Mouse (Mus musculus) CH12.LX (cell line): ENCODE measurements around the gene Dok4. TPM values are rescaled to one million over a fixed set of nuclear protein-coding genes. Genes with fewer than 3 reads are reported as not detected.

ENCODE experiments used
- DNase-seq: peaks from one replicate; pipeline ENCODE4 v3.0.0-alpha.2; 2013; ENCODE audit errors: extremely low read depth
- H3K27ac ChIP-seq: 2 replicates; pipeline ENCODE4 v1.5.1; 2012; ENCODE audit warnings: low read depth, mild to moderate bottlenecking, control low read depth, moderate library complexity; ENCODE audit not compliant: insufficient read depth
- H3K27me3 ChIP-seq: replicated peaks from 2 replicates; pipeline ENCODE3; 2012; ENCODE audit warnings: inconsistent platforms
- H3K36me3 ChIP-seq, 2 experiments: replicated peaks in 1 of 2; 2 replicates each; pipeline versions ENCODE3 to v1.6.1; 2012; ENCODE audit warnings: inconsistent platforms in 1 of 2, low read length in 1 of 2, mild to moderate bottlenecking in 1 of 2, mixed read lengths in 1 of 2, moderate library complexity in 1 of 2; ENCODE audit not compliant: control insufficient read depth in 1 of 2, insufficient read depth in 1 of 2
- H3K4me1 ChIP-seq, 2 experiments: 2 replicates each; pipeline ENCODE4 v1.6.1; 2012; ENCODE audit warnings: inconsistent platforms in 1 of 2, moderate library complexity in 1 of 2; ENCODE audit not compliant: insufficient read depth in 2 of 2, control insufficient read depth in 1 of 2
- H3K4me2 ChIP-seq: 2 replicates; pipeline ENCODE4 v1.6.1; 2012; ENCODE audit warnings: low read depth, mild to moderate bottlenecking, control low read depth; ENCODE audit not compliant: poor library complexity, insufficient read depth, severe bottlenecking
- H3K4me3 ChIP-seq, 3 experiments: fragments of 150-350 bp in 1 of 3; sonication (generic) in 1 of 3; replicated peaks in 1 of 3; 2 replicates each; pipeline versions ENCODE3 to v1.5.1; 2011 to 2012; ENCODE audit warnings: low read depth in 2 of 3, low read length in 2 of 3, mild to moderate bottlenecking in 2 of 3, moderate library complexity in 2 of 3, control low read depth in 1 of 3, improper control_type of control experiment in 1 of 3, inconsistent platforms in 1 of 3, mixed read lengths in 1 of 3; ENCODE audit not compliant: poor library complexity in 1 of 3
- H3K79me2 ChIP-seq: replicated peaks from 2 replicates; pipeline ENCODE4 v1.6.1; 2012; ENCODE audit warnings: mild to moderate bottlenecking, moderate library complexity; ENCODE audit not compliant: control insufficient read depth, poor library complexity, insufficient read depth, severe bottlenecking; ENCODE audit errors: extremely low read depth
- H3K9ac ChIP-seq: 2 replicates; pipeline ENCODE4 v1.6.1; 2012; ENCODE audit warnings: low read depth, mild to moderate bottlenecking, control low read depth, moderate library complexity; ENCODE audit not compliant: insufficient read depth
- H3K9me3 ChIP-seq: replicated peaks from 2 replicates; pipeline ENCODE3; 2012; ENCODE audit warnings: low read length, inconsistent platforms, mixed read lengths
- BHLHE40 ChIP-seq: IDR thresholded peaks from 2 replicates; pipeline ENCODE4 v1.6.1; 2011; ENCODE audit warnings: mild to moderate bottlenecking, low read depth, low read length, improper control_type of control experiment
- CHD1 ChIP-seq: IDR thresholded peaks from 2 replicates; pipeline ENCODE4 v1.6.1; 2012; ENCODE audit warnings: low read depth, low read length, improper control_type of control experiment, inconsistent platforms
- CHD2 ChIP-seq: IDR thresholded peaks from 2 replicates; pipeline ENCODE4 v1.6.1; 2011; ENCODE audit warnings: low read length, improper control_type of control experiment
- CTCF ChIP-seq, 2 experiments: IDR thresholded peaks in 1 of 2; conservative IDR thresholded peaks in 1 of 2; 2 replicates each; pipeline ENCODE4 v1.5.1; 2011 to 2012; ENCODE audit warnings: low read depth in 2 of 2, low read length in 2 of 2, improper control_type of control experiment in 1 of 2, inconsistent platforms in 1 of 2, mild to moderate bottlenecking in 1 of 2, moderate library complexity in 1 of 2
- E2F4 ChIP-seq: IDR thresholded peaks from 2 replicates; pipeline ENCODE4 v1.6.1; 2011; ENCODE audit warnings: low read depth, low read length, improper control_type of control experiment; ENCODE audit not compliant: insufficient replicate concordance
- ELF1 ChIP-seq: IDR thresholded peaks from 2 replicates; pipeline ENCODE4 v1.6.1; 2014; ENCODE audit warnings: low read depth, mild to moderate bottlenecking, inconsistent platforms, low read length, improper control_type of control experiment
- EP300 ChIP-seq: IDR thresholded peaks from 2 replicates; pipeline ENCODE4 v1.6.1; 2011; ENCODE audit warnings: low read length, improper control_type of control experiment
- ETS1 ChIP-seq: conservative IDR thresholded peaks from 2 replicates; pipeline ENCODE4 v1.6.1; 2012; ENCODE audit warnings: low read depth, mild to moderate bottlenecking, inconsistent platforms, low read length, improper control_type of control experiment, moderate library complexity
- GABPA ChIP-seq: IDR thresholded peaks from 2 replicates; pipeline ENCODE4 v1.6.1; 2012; ENCODE audit warnings: low read depth, low read length, improper control_type of control experiment, inconsistent platforms; ENCODE audit not compliant: insufficient replicate concordance
- HCFC1 ChIP-seq: IDR thresholded peaks from 2 replicates; pipeline ENCODE4 v1.6.1; 2012; ENCODE audit warnings: low read depth, mild to moderate bottlenecking, inconsistent platforms, low read length, improper control_type of control experiment
- IRF4 ChIP-seq: IDR thresholded peaks from 2 replicates; pipeline ENCODE4 v1.6.1; 2014; ENCODE audit warnings: low read depth, mild to moderate bottlenecking, inconsistent platforms, low read length, improper control_type of control experiment
- JUN ChIP-seq: IDR thresholded peaks from 2 replicates; pipeline ENCODE4 v1.6.1; 2011; ENCODE audit warnings: low read depth, mild to moderate bottlenecking, low read length, improper control_type of control experiment, moderate library complexity; ENCODE audit not compliant: insufficient read depth
- JUND ChIP-seq: conservative IDR thresholded peaks from 2 replicates; pipeline ENCODE4 v1.6.1; 2011; ENCODE audit warnings: low read depth, low read length, improper control_type of control experiment
- KAT2A ChIP-seq: IDR thresholded peaks from 2 replicates; pipeline ENCODE4 v1.6.1; 2012; ENCODE audit warnings: low read length, improper control_type of control experiment, inconsistent platforms; ENCODE audit not compliant: insufficient replicate concordance
- MAFK ChIP-seq: IDR thresholded peaks from 2 replicates; pipeline ENCODE4 v1.6.1; 2011; ENCODE audit warnings: low read length, improper control_type of control experiment; ENCODE audit not compliant: insufficient replicate concordance
- MAX ChIP-seq: IDR thresholded peaks from 2 replicates; pipeline ENCODE4 v1.6.1; 2011; ENCODE audit warnings: low read length, improper control_type of control experiment
- MAZ ChIP-seq: IDR thresholded peaks from 2 replicates; pipeline ENCODE4 v1.6.1; 2012; ENCODE audit warnings: low read depth, mild to moderate bottlenecking, inconsistent platforms, low read length, improper control_type of control experiment, moderate library complexity
- MEF2A ChIP-seq: IDR thresholded peaks from 2 replicates; pipeline ENCODE4 v1.6.1; 2014; ENCODE audit warnings: low read depth, mild to moderate bottlenecking, inconsistent platforms, low read length, improper control_type of control experiment, borderline replicate concordance
- MXI1 ChIP-seq: IDR thresholded peaks from 2 replicates; pipeline ENCODE4 v1.6.1; 2011; ENCODE audit warnings: mild to moderate bottlenecking, low read depth, low read length, improper control_type of control experiment
- MYC ChIP-seq: IDR thresholded peaks from 2 replicates; pipeline ENCODE4 v1.6.1; 2011; ENCODE audit warnings: low read depth, mild to moderate bottlenecking, improper control_type of control experiment, low read length
- NELFE ChIP-seq: IDR thresholded peaks from 2 replicates; pipeline ENCODE4 v1.6.1; 2011; ENCODE audit warnings: low read depth, low read length, improper control_type of control experiment
- NRF1 ChIP-seq: IDR thresholded peaks from 2 replicates; pipeline ENCODE4 v1.6.1; 2014; ENCODE audit warnings: low read depth, mild to moderate bottlenecking, inconsistent platforms, low read length, improper control_type of control experiment, moderate library complexity
- PAX5 ChIP-seq: IDR thresholded peaks from 2 replicates; pipeline ENCODE4 v1.6.1; 2012; ENCODE audit warnings: low read length, inconsistent platforms, mixed read lengths
- POLR2A ChIP-seq: IDR thresholded peaks from 2 replicates; pipeline ENCODE4 v1.6.1; 2011; ENCODE audit warnings: low read depth, mild to moderate bottlenecking, improper control_type of control experiment, low read length
- POLR2AphosphoS2 ChIP-seq: IDR thresholded peaks from 2 replicates; pipeline ENCODE4 v1.6.1; 2011; ENCODE audit warnings: low read depth, low read length, improper control_type of control experiment
- RAD21 ChIP-seq: IDR thresholded peaks from 2 replicates; pipeline ENCODE4 v1.6.1; 2011; ENCODE audit warnings: low read depth, mild to moderate bottlenecking, low read length, improper control_type of control experiment, moderate library complexity
- RCOR1 ChIP-seq: conservative IDR thresholded peaks from 2 replicates; pipeline ENCODE4 v1.6.1; 2012; ENCODE audit warnings: low read depth, mild to moderate bottlenecking, inconsistent platforms, low read length, improper control_type of control experiment
- SIN3A ChIP-seq: IDR thresholded peaks from 2 replicates; pipeline ENCODE4 v1.6.1; 2012; ENCODE audit warnings: low read length, improper control_type of control experiment, inconsistent platforms
- SMC3 ChIP-seq: IDR thresholded peaks from 2 replicates; pipeline ENCODE4 v1.6.1; 2011; ENCODE audit warnings: low read depth, low read length, improper control_type of control experiment
- TBP ChIP-seq: conservative IDR thresholded peaks from 2 replicates; pipeline ENCODE4 v1.6.1; 2011; ENCODE audit warnings: low read depth, low read length, improper control_type of control experiment
- TCF12 ChIP-seq: IDR thresholded peaks from 2 replicates; pipeline ENCODE4 v1.6.1; 2014; ENCODE audit warnings: low read depth, mild to moderate bottlenecking, inconsistent platforms, low read length, improper control_type of control experiment
- UBTF ChIP-seq: IDR thresholded peaks from 2 replicates; pipeline ENCODE4 v1.6.1; 2012; ENCODE audit warnings: low read depth, mild to moderate bottlenecking, inconsistent platforms, low read length, improper control_type of control experiment, moderate library complexity
- USF2 ChIP-seq: conservative IDR thresholded peaks from 2 replicates; pipeline ENCODE4 v1.6.1; 2011; ENCODE audit warnings: low read depth, low read length, improper control_type of control experiment
- ZC3H11A ChIP-seq: IDR thresholded peaks from 2 replicates; pipeline ENCODE4 v1.6.1; 2012; ENCODE audit warnings: low read depth, mild to moderate bottlenecking, inconsistent platforms, low read length, improper control_type of control experiment
- ZKSCAN1 ChIP-seq: IDR thresholded peaks from 2 replicates; pipeline ENCODE4 v1.6.1; 2012; ENCODE audit warnings: low read depth, inconsistent platforms, low read length, improper control_type of control experiment, borderline replicate concordance
- ZMIZ1 ChIP-seq: IDR thresholded peaks from 2 replicates; pipeline ENCODE4 v1.6.1; 2012; ENCODE audit warnings: low read depth, mild to moderate bottlenecking, inconsistent platforms, low read length, improper control_type of control experiment
- ZNF384 ChIP-seq: IDR thresholded peaks from 2 replicates; pipeline ENCODE4 v1.6.1; 2012; ENCODE audit warnings: low read depth, low read length, improper control_type of control experiment, inconsistent platforms
- dilution Hi-C: fragments of 300-500 bp; cut with MboI; formaldehyde crosslinking; loops from 2 replicates; pipeline ENCODE4 v1.14.3; 2020; ENCODE audit warnings: low sequenced_read_pairs; ENCODE audit not compliant: extremely low pct_unique_long_range_greater_than_20kb, extremely low pct_ligation_motif_present
- in situ Hi-C: fragments of 300-500 bp; cut with MboI; formaldehyde crosslinking; loops from 3 replicates; pipeline ENCODE4 v1.14.3; 2019; ENCODE audit warnings: low sequenced_read_pairs, low pct_ligation_motif_present, low pct_unique_long_range_greater_than_20kb, mixed read lengths
- polyA plus RNA-seq: library from polyadenylated mRNA; unstranded; fragments of >175 nt; gene quantifications from 2 replicates; pipeline ENCODE4 v1.2.1, GENCODE M21; 2012; ENCODE audit warnings: low read depth; ENCODE audit not compliant: insufficient read length
- total RNA-seq, 2 experiments: library from RNA; depleted of rRNA; stranded (reverse); fragments of 300-350 nt in 1 of 2; fragments of >200 nt in 1 of 2; gene quantifications; 2 replicates each; pipeline ENCODE4 v1.2.3; 2012 to 2014

Gene Dok4
- total and polyA plus RNA-seq, 3 experiments, result 1.9 to 2.3 (median 2.3) TPM

GRCm38 (mm10) chr8:94917352-94917751 is 41.2 kb upstream of the Dok4 start:
- Histone ChIP-seq H3K79me2 (no peaks in the 10 kb centered on the region), H3K9ac (peak overlapping the region; percentile 70), H3K9me3 (peaks cover 7% of the 10 kb centered on the region), H3K4me3 (peak overlapping the region; percentile 59 to 70 (median 62)), H3K36me3 (peaks cover 10 to 12% of the 10 kb centered on the region in 2 experiments), H3K27me3 (peaks cover 1% of the 10 kb centered on the region), H3K4me1 (peaks cover 12 to 35% of the 10 kb centered on the region in 2 experiments), H3K4me2 (peak overlapping the region; percentile 53), H3K27ac (no peak overlapping the region)
- DNase-seq, result peak; percentile 82
- TF ChIP-seq RAD21 (no peak; the same call in 1 of the 2 replicates), HCFC1 (peak; percentile 21; the same call in 1 of the 2 replicates), JUN (no peak), ZNF384 (no peak), EP300 (no peak), SIN3A (no peak), CHD2 (peak; percentile 69), BHLHE40 (no peak), MAFK (no peak), UBTF (no peak), NELFE (no peak), ELF1 (no peak), MAX (no peak), TCF12 (peak; percentile 34; the same call in 1 of the 2 replicates), E2F4 (no peak), GABPA (no peak), IRF4 (no peak; the same call in none of the 2 replicates), SMC3 (peak; percentile 21; the same call in 1 of the 2 replicates), ZKSCAN1 (no peak), USF2 (no peak), NRF1 (no peak), POLR2AphosphoS2 (no peak), CHD1 (no peak), KAT2A (no peak), JUND (no peak), ETS1 (no peak), CTCF (conservative IDR thresholded peaks at IDR 0.05 in 1 of 2, IDR thresholded peaks at IDR 0.05 in 1 of 2; ENCODE audit: low read depth in 2 of 2, low read length in 2 of 2) (peak in 1 of 2 experiments; percentile 72; a peak in 2 of 4 replicates), POLR2A (no peak; the same call in none of the 2 replicates), ZC3H11A (no peak), PAX5 (no peak), MEF2A (peak; percentile 17; the same call in 1 of the 2 replicates), MXI1 (peak; percentile 28; the same call in 1 of the 2 replicates), MYC (no peak), ZMIZ1 (no peak), MAZ (peak; percentile 30; the same call in 1 of the 2 replicates), RCOR1 (no peak), TBP (no peak)
- dilution Hi-C loops, result no loop called here
- in situ Hi-C loops, result no loop called here
